In genomic region chr9:101611481-101611880, GRCm38 (mm10) we compare ENCODE assay signal across 9 mouse cellular contexts.
DNase-seq lines count a peak whose midpoint lies in the region; ATAC-seq and TF ChIP-seq lines count a peak whose summit lies in the region.
"Had no signal": no experiment of that assay in that cellular context is flagged by ENCODE, and none has a peak within 500 bp of the region (broad histone marks: within the 10 kb centered on the region; RNA-seq: fewer than 3 reads in every experiment).

No protein-coding gene starts in this region.

- no peak overlapping the region for H3K9ac ChIP-seq in forebrain, embryonic 16.5 days (replicated peaks; ENCODE audit: low read depth, low read length)
- no peak overlapping the region for H3K9ac ChIP-seq in liver, adult 2 months (ENCODE audit: low read depth, low read length)
- no peak overlapping the region for H3K9ac ChIP-seq in liver, embryonic 12.5 days

- H3K4me1 ChIP-seq in forebrain, embryonic 10.5 days = no peaks in the 10 kb centered on the region
- H3K4me1 ChIP-seq in forebrain, embryonic 16.5 days (replicated peaks; ENCODE audit: control insufficient read depth, insufficient read depth, low read length) = peaks cover 6% of the 10 kb centered on the region; the same call in 1 of the 2 replicates
- H3K4me1 ChIP-seq in liver, adult 2 months (ENCODE audit: control insufficient read depth, insufficient read depth, low read length) = no peaks in the 10 kb centered on the region
- no peaks in the 10 kb centered on the region for H3K4me1 ChIP-seq in liver, embryonic 12.5 days

- no peak overlapping the region for H3K4me3 ChIP-seq in forebrain, embryonic 10.5 days
- no peak overlapping the region for H3K4me3 ChIP-seq in forebrain, embryonic 16.5 days (replicated peaks; ENCODE audit: low read length)
- no peak overlapping the region for H3K4me3 ChIP-seq in liver, adult 2 months (ENCODE audit: insufficient read depth, low read depth, low read length)
- no peak overlapping the region for H3K4me3 ChIP-seq in liver, embryonic 12.5 days

- no peak for ATAC-seq in forebrain, embryonic 16.5 days
- ATAC-seq in liver, embryonic 12.5 days = no peak

- no peak overlapping the region for H3K4me2 ChIP-seq in forebrain, embryonic 16.5 days (ENCODE audit: low read length)
- no peak overlapping the region for H3K4me2 ChIP-seq in liver, embryonic 12.5 days

- H3K79me2 ChIP-seq in liver, adult 2 months (ENCODE audit: control insufficient read depth, insufficient read depth, low read length) = no peaks in the 10 kb centered on the region

- H3K27me3 ChIP-seq in forebrain, embryonic 10.5 days (ENCODE audit: poor library complexity, severe bottlenecking) = peaks cover 7% of the 10 kb centered on the region; the same call in 1 of the 2 replicates
- H3K27me3 ChIP-seq in forebrain, embryonic 16.5 days (replicated peaks; ENCODE audit: control insufficient read depth, insufficient read depth, low read length) = no peaks in the 10 kb centered on the region
- peaks cover 2% of the 10 kb centered on the region; the same call in 1 of the 2 replicates for H3K27me3 ChIP-seq in liver, adult 2 months (ENCODE audit: control insufficient read depth, insufficient read depth, low read length)
- no peaks in the 10 kb centered on the region for H3K27me3 ChIP-seq in liver, embryonic 12.5 days (replicated peaks)

- peak; percentile 21; the same call in 1 of the 2 replicates for TF ChIP-seq CTCF in liver, adult 2 months (IDR thresholded peaks at IDR 0.05; ENCODE audit: low read depth, low read length)

- H3K36me3 ChIP-seq in forebrain, embryonic 10.5 days (replicated peaks) = no peaks in the 10 kb centered on the region
- H3K36me3 ChIP-seq in forebrain, embryonic 16.5 days (ENCODE audit: control insufficient read depth, insufficient read depth) = no peaks in the 10 kb centered on the region
- H3K36me3 ChIP-seq in liver, adult 2 months (ENCODE audit: control insufficient read depth, insufficient read depth, low read length) = no peaks in the 10 kb centered on the region
- no peaks in the 10 kb centered on the region for H3K36me3 ChIP-seq in liver, embryonic 12.5 days

- no peak overlapping the region for H3K27ac ChIP-seq in forebrain, embryonic 10.5 days
- no peak overlapping the region for H3K27ac ChIP-seq in forebrain, embryonic 16.5 days (ENCODE audit: low read length)
- no peak overlapping the region for H3K27ac ChIP-seq in liver, adult 2 months (replicated peaks; ENCODE audit: insufficient read depth, low read depth, low read length)
- H3K27ac ChIP-seq in liver, embryonic 12.5 days = no peak overlapping the region
- H3K27ac ChIP-seq: macrophage had no signal

- intact Hi-C loops in heart, postnatal 10 days (cut with DNase I) = no loop called here

- peak; percentile 49 for DNase-seq in forebrain, embryonic 10.5 days (ENCODE audit: extremely low spot score, low spot score)
- DNase-seq in liver, adult 2 months (ENCODE audit: extremely low read depth, low read depth, low spot score) = peak; percentile 20
- DNase-seq in cerebellum, postnatal 10 days = peak; percentile 69 to 71
- peak; percentile 22 for DNase-seq in lung, postnatal 36 days
- DNase-seq in adrenal gland, adult 18-20 months (ENCODE audit: low spot score in 2 of 2) = no peak
- DNase-seq in heart, postnatal 10 days = no peak

- 30% methylated on average over 3 of the region's 3 CpGs for WGBS in forebrain, embryonic 10.5 days
- 24% methylated on average over 3 of the region's 3 CpGs for WGBS in forebrain, embryonic 16.5 days
- 28% methylated on average over 3 of the region's 3 CpGs for WGBS in liver, adult 2 months
- 23% methylated on average over 3 of the region's 3 CpGs for WGBS in liver, embryonic 12.5 days (ENCODE audit: insufficient replicate concordance)

- no peak for TF ChIP-seq POLR2A in liver, adult 2 months (IDR thresholded peaks at IDR 0.05; ENCODE audit: extremely low read depth, insufficient read depth, low read length)

- no peaks in the 10 kb centered on the region for H3K9me3 ChIP-seq in forebrain, embryonic 10.5 days
- no peaks in the 10 kb centered on the region for H3K9me3 ChIP-seq in forebrain, embryonic 16.5 days (ENCODE audit: control insufficient read depth, low read length)
- H3K9me3 ChIP-seq in liver, embryonic 12.5 days (replicated peaks) = no peaks in the 10 kb centered on the region

Comparison
In these comparisons a context has a peak if more than half of its experiments do, and no peak if none do; other contexts are left out.
1. DNase-seq: peak in forebrain, embryonic 10.5 days (single experiment), liver, adult 2 months (single experiment), cerebellum, postnatal 10 days (2 of 2) and lung, postnatal 36 days (single experiment); none in adrenal gland, adult 18-20 months (0 of 2) and heart, postnatal 10 days (0 of 2).